Mouse (Mus musculus): Measurements from ENCODE around the gene U2af2. TPM values are rescaled to one million over a fixed set of nuclear protein-coding genes. Genes with fewer than 3 reads are reported as not detected.

The U2af2 gene
- polyA plus RNA-seq, 1 experiment from 2014 or later: 63.0 TPM

- Histone ChIP-seq H3K9me3 (replicated peaks) (no peaks in the 10 kb centered on the region), H3K27me3 (no peaks in the 10 kb centered on the region), H3K4me1 (replicated peaks) (peaks cover 17% of the 10 kb centered on the region), H3K4me3 (peak overlapping the region; percentile 85), H3K36me3 (peaks cover 15% of the 10 kb centered on the region; the same call in 1 of the 2 replicates), H3K4me2 (peak overlapping the region; percentile 67), H3K9ac (peak overlapping the region; percentile 93), H3K27ac (peak overlapping the region; percentile 96)
- no peak for ATAC-seq (replicated peaks; ENCODE audit: insufficient number of reproducible peaks, insufficient read depth, low FRiP score, low read depth)
- WGBS: under 1% methylated on average over 15 of the region's 15 CpGs
Observed at GRCm38 (mm10) chr7:5020685-5021084, 41.3 kb upstream of the U2af2 start.

GRCm38 (mm10) chr7:5021197-5021596 is 40.7 kb upstream of the U2af2 start:
- Histone ChIP-seq H3K4me2 (peak overlapping the region; percentile 67), H3K4me1 (replicated peaks) (peaks cover 13% of the 10 kb centered on the region), H3K9ac (peak overlapping the region; percentile 93), H3K4me3 (peak overlapping the region; percentile 85), H3K9me3 (replicated peaks) (no peaks in the 10 kb centered on the region), H3K27me3 (no peaks in the 10 kb centered on the region), H3K27ac (peak overlapping the region; percentile 96), H3K36me3 (peaks cover 18% of the 10 kb centered on the region; the same call in 1 of the 2 replicates)
- WGBS: 50% methylated on average over 5 of the region's 5 CpGs
- no peak for ATAC-seq (replicated peaks; ENCODE audit: insufficient number of reproducible peaks, insufficient read depth, low FRiP score, low read depth)

GRCm38 (mm10) chr7:5029543-5029942 is 32.4 kb upstream of the U2af2 start:
- H3K36me3 ChIP-seq: peaks cover 80% of the 10 kb centered on the region
- no peaks in the 10 kb centered on the region for H3K4me1 ChIP-seq (replicated peaks)
- no peak for ATAC-seq (replicated peaks; ENCODE audit: insufficient number of reproducible peaks, insufficient read depth, low FRiP score, low read depth)
- no peak overlapping the region for H3K4me2 ChIP-seq
- peaks cover 24% of the 10 kb centered on the region for H3K9me3 ChIP-seq (replicated peaks)
- no peaks in the 10 kb centered on the region for H3K27me3 ChIP-seq
- H3K4me3 ChIP-seq: no peak overlapping the region
- H3K27ac ChIP-seq: no peak overlapping the region
- WGBS: 91% methylated on average over 22 of the region's 22 CpGs
- no peak overlapping the region for H3K9ac ChIP-seq

- Histone ChIP-seq H3K4me2 (no peak overlapping the region), H3K4me3 (no peak overlapping the region), H3K4me1 (replicated peaks) (no peaks in the 10 kb centered on the region), H3K9me3 (replicated peaks) (peaks cover 24% of the 10 kb centered on the region), H3K27me3 (no peaks in the 10 kb centered on the region), H3K36me3 (peaks cover 84% of the 10 kb centered on the region), H3K27ac (no peak overlapping the region), H3K9ac (no peak overlapping the region)
- whole genome bisulfite sequencing: 88% methylated on average over 21 of the region's 21 CpGs
- ATAC-seq (replicated peaks; ENCODE audit: insufficient number of reproducible peaks, insufficient read depth, low FRiP score, low read depth): no peak
Observed at GRCm38 (mm10) chr7:5029946-5030345, 32.0 kb upstream of the U2af2 start.

GRCm38 (mm10) chr7:5030554-5031275 is 31.2 kb upstream of the U2af2 start:
- Histone ChIP-seq H3K4me3 (no peak overlapping the region), H3K9ac (no peak overlapping the region), H3K27ac (no peak overlapping the region), H3K36me3 (peaks cover 91% of the 10 kb centered on the region), H3K9me3 (replicated peaks) (peaks cover 24% of the 10 kb centered on the region), H3K27me3 (no peaks in the 10 kb centered on the region), H3K4me1 (replicated peaks) (no peaks in the 10 kb centered on the region), H3K4me2 (no peak overlapping the region)
- 81% methylated on average over 63 of the region's 63 CpGs for WGBS
- no peak; the same call in 1 of the 2 replicates for ATAC-seq (replicated peaks; ENCODE audit: insufficient number of reproducible peaks, insufficient read depth, low FRiP score, low read depth)

GRCm38 (mm10) chr7:5031496-5031895 is 30.4 kb upstream of the U2af2 start:
- Histone ChIP-seq H3K9ac (no peak overlapping the region), H3K27ac (no peak overlapping the region), H3K4me3 (no peak overlapping the region), H3K9me3 (replicated peaks) (peaks cover 24% of the 10 kb centered on the region), H3K4me2 (no peak overlapping the region), H3K36me3 (peaks cover 90% of the 10 kb centered on the region), H3K4me1 (replicated peaks) (no peaks in the 10 kb centered on the region), H3K27me3 (no peaks in the 10 kb centered on the region)
- 82% methylated on average over 46 of the region's 46 CpGs for WGBS
- ATAC-seq (replicated peaks; ENCODE audit: insufficient number of reproducible peaks, insufficient read depth, low FRiP score, low read depth): no peak

- peaks cover 7% of the 10 kb centered on the region for H3K4me1 ChIP-seq (replicated peaks)
- H3K36me3 ChIP-seq: peaks cover 72% of the 10 kb centered on the region
- 91% methylated on average over 3 of the region's 3 CpGs for WGBS
- no peak within 1 kb of the TSS for H3K4me2 ChIP-seq
- H3K9ac ChIP-seq: no peak within 1 kb of the TSS
- no peak for ATAC-seq (replicated peaks; ENCODE audit: insufficient number of reproducible peaks, insufficient read depth, low FRiP score, low read depth)
- no peaks in the 10 kb centered on the region for H3K27me3 ChIP-seq
- no peak within 1 kb of the TSS for H3K4me3 ChIP-seq
- peaks cover 24% of the 10 kb centered on the region for H3K9me3 ChIP-seq (replicated peaks)
- no peak within 1 kb of the TSS for H3K27ac ChIP-seq
Observed at GRCm38 (mm10) chr7:5033818-5034217, 28.1 kb upstream of the U2af2 start, which contains the start of gene 4632433K11Rik. TSS of gene 4632433K11Rik (plus strand) at chr7:5034118.

- no peak for ATAC-seq (replicated peaks; ENCODE audit: insufficient number of reproducible peaks, insufficient read depth, low FRiP score, low read depth)
- Histone ChIP-seq H3K9ac (no peak overlapping the region), H3K9me3 (replicated peaks) (peaks cover 10% of the 10 kb centered on the region), H3K27ac (no peak overlapping the region), H3K4me1 (replicated peaks) (peaks cover 13% of the 10 kb centered on the region), H3K27me3 (no peaks in the 10 kb centered on the region), H3K4me2 (no peak overlapping the region), H3K4me3 (no peak overlapping the region), H3K36me3 (peaks cover 54% of the 10 kb centered on the region)
- 96% methylated on average over 17 of the region's 17 CpGs for WGBS
Observed at GRCm38 (mm10) chr7:5035628-5036027, 26.3 kb upstream of the U2af2 start.

GRCm38 (mm10) chr7:5036136-5036535 is 25.8 kb upstream of the U2af2 start:
- peaks cover 13% of the 10 kb centered on the region for H3K4me1 ChIP-seq (replicated peaks)
- WGBS: 90% methylated on average over 9 of the region's 9 CpGs
- ATAC-seq (replicated peaks; ENCODE audit: insufficient number of reproducible peaks, insufficient read depth, low FRiP score, low read depth): no peak

GRCm38 (mm10) chr7:5037026-5037425 is 24.9 kb upstream of the U2af2 start:
- H3K4me2 ChIP-seq: peak overlapping the region; percentile 60; the same call in 1 of the 2 replicates
- no peak overlapping the region for H3K4me3 ChIP-seq
- H3K9me3 ChIP-seq (replicated peaks): no peaks in the 10 kb centered on the region
- no peak overlapping the region for H3K9ac ChIP-seq
- H3K27me3 ChIP-seq: no peaks in the 10 kb centered on the region
- no peak for ATAC-seq (replicated peaks; ENCODE audit: insufficient number of reproducible peaks, insufficient read depth, low FRiP score, low read depth)
- H3K36me3 ChIP-seq: peaks cover 40% of the 10 kb centered on the region
- 90% methylated on average over 7 of the region's 7 CpGs for WGBS
- peaks cover 13% of the 10 kb centered on the region for H3K4me1 ChIP-seq (replicated peaks)
- H3K27ac ChIP-seq: no peak overlapping the region

More at GRCm38 (mm10) chr7:5036136-5036535, 25.8 kb upstream of the U2af2 start:
- H3K27ac ChIP-seq: no peak overlapping the region
- H3K27me3 ChIP-seq: no peaks in the 10 kb centered on the region
- no peak overlapping the region for H3K9ac ChIP-seq
- H3K9me3 ChIP-seq (replicated peaks): peaks cover 5% of the 10 kb centered on the region
- no peak overlapping the region for H3K4me3 ChIP-seq
- H3K4me2 ChIP-seq: no peak overlapping the region
- H3K36me3 ChIP-seq: peaks cover 49% of the 10 kb centered on the region

GRCm38 (mm10) chr7:5037467-5037866 is 24.5 kb upstream of the U2af2 start:
- Histone ChIP-seq H3K4me3 (peak overlapping the region; percentile 77), H3K4me2 (peak overlapping the region; percentile 60), H3K4me1 (replicated peaks) (peaks cover 13% of the 10 kb centered on the region), H3K36me3 (peaks cover 36% of the 10 kb centered on the region), H3K27ac (peak overlapping the region; percentile 96), H3K9ac (peak overlapping the region; percentile 82; the same call in 1 of the 2 replicates), H3K9me3 (replicated peaks) (no peaks in the 10 kb centered on the region), H3K27me3 (no peaks in the 10 kb centered on the region)
- WGBS: 72% methylated on average over 8 of the region's 8 CpGs
- no peak for ATAC-seq (replicated peaks; ENCODE audit: insufficient number of reproducible peaks, insufficient read depth, low FRiP score, low read depth)

All from heart, embryonic 15.5 days (tissue).